Mouse (Mus musculus) Patski (cell line): ENCODE data around the gene Gm20388. TPM values are rescaled to one million over a fixed set of nuclear protein-coding genes. Genes with fewer than 3 reads are reported as not detected.
"Not testable (repeated sequence)": the region's sequence is repeated elsewhere in the genome, so short reads cannot be mapped to it uniquely, and the experiment has no call there.

Source experiments
- ATAC-seq: fragments of 100-300 bp; one replicate; pipeline ENCODE4 v1.8.0; 2021
- CTCF ChIA-PET: fragments of 350-600 bp; sonication (Branson Sonifier 250); formaldehyde crosslinking; loops from one replicate; lab custom pipeline; 2022; ENCODE audit warnings: inconsistent platforms; lab: Charles Lee
- POLR2A ChIA-PET: fragments of 350-600 bp; sonication (Branson Sonifier 250); formaldehyde crosslinking; loops from one replicate; lab custom pipeline; 2022; ENCODE audit warnings: antibody characterized with exemption, inconsistent platforms; lab: Charles Lee
- DNase-seq: peaks from one replicate; pipeline ENCODE4 v3.0.0-alpha.2; 2011; ENCODE audit warnings: low read depth, low spot score
- H3K27me3 ChIP-seq: fragments of 371-371 bp; one replicate; pipeline ENCODE4 v1.5.1; 2021
- CTCF ChIP-seq: fragments of 100-300 bp; IDR thresholded peaks from one replicate; pipeline ENCODE4 v1.5.1; 2021
- in situ Hi-C: fragments of 300-500 bp; cut with MboI; formaldehyde crosslinking; loops from 3 replicates; pipeline ENCODE4 v1.11.1; 2018; ENCODE audit warnings: low pct_unique_long_range_greater_than_20kb, mixed read lengths
- polyA plus RNA-seq: library from polyadenylated mRNA; unstranded; gene quantifications from one replicate; pipeline ENCODE4 v1.2.3, GENCODE M21; 2021

The Gm20388 gene
- polyA plus RNA-seq, 1 experiment from 2014 or later = 86.7 TPM

- in situ Hi-C loops = loop anchor here (5.0 kb wide), 1 partner anchor 432 kb away; no protein-coding TSS in a partner anchor
- CTCF ChIA-PET = interaction anchor here (1.1 to 3.4 kb wide), 8 partner anchors 9 to 135 kb away, joined by 3 to 17 read pairs (median 6); no protein-coding TSS in a partner anchor
- no peak for ATAC-seq
Observed at GRCm38 (mm10) chr8:123925671-123926070, 4015.0 kb downstream of the Gm20388 start.

GRCm38 (mm10) chr8:123929026-123929425, 4018.4 kb downstream of the Gm20388 start:
- ChIA-PET CTCF (no interaction called here), POLR2A (no interaction called here)
- no peaks in the 10 kb centered on the region for H3K27me3 ChIP-seq
- ATAC-seq = no peak
- TF ChIP-seq CTCF = no peak
- in situ Hi-C loops = loop anchor here (5.0 kb wide), 1 partner anchor 428 kb away; no protein-coding TSS in a partner anchor
- no peak for DNase-seq

More at GRCm38 (mm10) chr8:123925671-123926070, 4015.0 kb downstream of the Gm20388 start:
- no peak for DNase-seq
- no peaks in the 10 kb centered on the region for H3K27me3 ChIP-seq
- POLR2A ChIA-PET = no interaction called here
- no peak for TF ChIP-seq CTCF

- DNase-seq (peak; percentile 89), ATAC-seq (peak; percentile 57)
- ChIA-PET CTCF (interaction anchor here (1.3 to 1.6 kb wide), 2 partner anchors 44 to 46 kb away, joined by 3 to 4 read pairs; no protein-coding TSS in a partner anchor), POLR2A (interaction anchor here (0.8 to 1.7 kb wide), 3 partner anchors 43 to 71 kb away, joined by 3 to 5 read pairs (median 3); no protein-coding TSS in a partner anchor)
- H3K27me3 ChIP-seq = no peaks in the 10 kb centered on the region
- in situ Hi-C loops = no loop called here
- no peak for TF ChIP-seq CTCF
Observed at GRCm38 (mm10) chr8:123948942-123949685, 4038.5 kb downstream of the Gm20388 start, which contains the start of gene Nup133. Gene Nup133 (minus strand): TSS chr8:123949265.

- ATAC-seq = peak; percentile 26
- in situ Hi-C loops = no loop called here
- ChIA-PET CTCF (interaction anchor here (1.1 to 1.6 kb wide), 5 partner anchors 10 to 46 kb away, joined by 3 to 6 read pairs (median 4); no protein-coding TSS in a partner anchor), POLR2A (interaction anchor here (0.6 to 1.7 kb wide), 4 partner anchors 37 to 71 kb away, joined by 3 to 5 read pairs (median 3); no protein-coding TSS in a partner anchor)
- DNase-seq = no peak
- no peaks in the 10 kb centered on the region for H3K27me3 ChIP-seq
- no peak for TF ChIP-seq CTCF
Observed at GRCm38 (mm10) chr8:123949686-123949986, 4039.0 kb downstream of the Gm20388 start.

GRCm38 (mm10) chr8:123950077-123950802, 4039.6 kb downstream of the Gm20388 start:
- TF ChIP-seq CTCF = peak; percentile 92
- in situ Hi-C loops = no loop called here
- ChIA-PET CTCF (interaction anchor here (1.1 to 1.6 kb wide), 5 partner anchors 11 to 45 kb away, joined by 3 to 6 read pairs (median 4); no protein-coding TSS in a partner anchor), POLR2A (interaction anchor here (0.6 to 1.7 kb wide), 4 partner anchors 36 to 70 kb away, joined by 3 to 5 read pairs (median 3); no protein-coding TSS in a partner anchor)
- DNase-seq = no peak
- no peaks in the 10 kb centered on the region for H3K27me3 ChIP-seq
- ATAC-seq = no peak

GRCm38 (mm10) chr8:123953686-123954085, 4043.0 kb downstream of the Gm20388 start:
- ATAC-seq = no peak
- ChIA-PET POLR2A (no interaction called here), CTCF (no interaction called here)
- H3K27me3 ChIP-seq = no peaks in the 10 kb centered on the region
- no peak for TF ChIP-seq CTCF
- in situ Hi-C loops = no loop called here
- no peak for DNase-seq

- no peaks in the 10 kb centered on the region for H3K27me3 ChIP-seq
- TF ChIP-seq CTCF = no peak
- in situ Hi-C loops = no loop called here
- ChIA-PET POLR2A (no interaction called here), CTCF (interaction anchor here (1.0 kb wide), 1 partner anchor 9 kb away, joined by 3 read pairs; no protein-coding TSS in a partner anchor)
- no peak for ATAC-seq
- no peak for DNase-seq
Observed at GRCm38 (mm10) chr8:123954246-123954645, 4043.6 kb downstream of the Gm20388 start.

- TF ChIP-seq CTCF = no peak
- no peak for ATAC-seq
- CTCF ChIA-PET = no interaction called here
- H3K27me3 ChIP-seq = no peaks in the 10 kb centered on the region
- no peak for DNase-seq
- POLR2A ChIA-PET = no interaction called here
- in situ Hi-C loops = no loop called here
Observed at GRCm38 (mm10) chr8:123958130-123958529, 4047.5 kb downstream of the Gm20388 start.

GRCm38 (mm10) chr8:123959473-123959872, 4048.8 kb downstream of the Gm20388 start:
- ChIA-PET CTCF (no interaction called here), POLR2A (no interaction called here)
- TF ChIP-seq CTCF = no peak
- in situ Hi-C loops = no loop called here
- H3K27me3 ChIP-seq = no peaks in the 10 kb centered on the region
- ATAC-seq (no peak), DNase-seq (no peak)

GRCm38 (mm10) chr8:123960056-123960455, 4049.4 kb downstream of the Gm20388 start:
- H3K27me3 ChIP-seq = no peaks in the 10 kb centered on the region
- TF ChIP-seq CTCF = no peak
- ChIA-PET CTCF (no interaction called here), POLR2A (no interaction called here)
- in situ Hi-C loops = no loop called here
- no peak for ATAC-seq
- no peak for DNase-seq

- not testable (repeated sequence) for ATAC-seq
Observed at GRCm38 (mm10) chr8:123960556-123960955, 4049.9 kb downstream of the Gm20388 start.

More at GRCm38 (mm10) chr8:123960556-123960955, 4049.9 kb downstream of the Gm20388 start:
- DNase-seq, in situ Hi-C loops, CTCF ChIA-PET, H3K27me3 ChIP-seq, POLR2A ChIA-PET: not testable (repeated sequence)
